Mouse (Mus musculus) heart, postnatal 0 days (tissue): ENCODE results near the gene Olfr146.

Experiments
- CTCF ChIP-seq: IDR thresholded peaks from 2 replicates; pipeline ENCODE4 v1.5.1; 2016; ENCODE audit warnings: antibody characterized with exemption, control low read depth, low read depth
- EP300 ChIP-seq: IDR thresholded peaks from 2 replicates; pipeline ENCODE4 v1.6.1; 2016; ENCODE audit warnings: antibody characterized with exemption, low read depth

- TF ChIP-seq CTCF = no peak
- no peak for TF ChIP-seq EP300
Observed at GRCm38 (mm10) chr9:39064851-39065250, 41.7 kb upstream of the Olfr146 start, which contains the start of gene Olfr937.
